Mouse (Mus musculus): ENCODE measurements around the gene Sox6.
A peak's percentile ranks its signal among the peaks of the same experiment; 100 is the strongest.

The Sox6 gene

DNA sequence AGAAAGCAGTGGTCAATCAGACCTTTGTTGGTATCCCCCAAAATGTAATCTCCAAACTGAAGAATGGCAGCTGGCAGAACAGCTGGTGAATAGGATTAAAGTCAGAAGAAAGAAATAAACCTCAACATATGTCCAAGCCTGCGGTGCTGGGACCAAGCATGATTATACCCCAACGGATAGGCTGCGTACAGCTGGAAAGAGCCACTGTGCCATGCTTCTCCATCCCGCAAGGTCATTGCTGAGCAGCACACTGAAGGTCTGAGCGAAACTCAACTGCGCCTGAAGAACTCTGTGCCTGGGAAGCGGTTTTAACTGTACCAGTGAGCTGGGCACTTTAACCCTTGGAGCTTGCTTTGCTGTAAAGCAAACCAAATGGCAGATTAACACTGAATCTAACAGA lies 291.1 kb downstream of the Sox6 start:
- H3K36me3 ChIP-seq (ENCODE audit: control insufficient read depth, insufficient read depth, low read length, poor library complexity, severe bottlenecking) = no peaks in the 10 kb centered on the region
- no peaks in the 10 kb centered on the region for H3K27me3 ChIP-seq (ENCODE audit: control insufficient read depth, insufficient read depth, low read length, poor library complexity, severe bottlenecking)
- DNase-seq (ENCODE audit: low read depth, low spot score) = no peak

DNA sequence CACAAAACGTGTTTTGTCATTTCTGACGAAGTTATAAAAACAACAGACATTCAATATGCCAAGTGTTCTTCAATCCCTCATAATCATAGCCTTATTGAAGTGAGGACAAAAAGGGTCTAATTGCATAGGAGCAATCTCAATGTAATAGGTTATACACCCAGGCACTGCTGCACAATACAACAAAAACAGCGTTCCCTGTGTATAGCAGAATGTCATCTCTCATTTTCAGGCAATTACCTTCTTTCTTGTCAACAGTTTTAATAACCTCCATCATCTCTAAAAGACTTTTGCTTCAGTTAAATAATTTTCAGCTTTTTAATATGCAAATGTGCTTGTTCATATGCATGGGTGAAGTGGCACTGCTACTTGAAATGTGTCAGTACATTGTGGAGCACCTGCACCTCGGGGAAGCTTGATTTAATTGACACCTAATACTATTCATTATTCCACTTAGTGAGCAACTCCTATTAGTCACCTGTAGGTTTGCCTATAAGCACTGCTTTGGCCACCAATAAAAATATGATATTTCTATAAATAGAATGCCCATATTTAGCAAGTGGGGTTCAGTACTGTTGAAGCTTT lies 292.8 kb downstream of the Sox6 start:
- no peak for DNase-seq (ENCODE audit: low read depth, low spot score)
- Histone ChIP-seq H3K36me3 (ENCODE audit: control insufficient read depth, insufficient read depth, low read length, poor library complexity, severe bottlenecking) (no peaks in the 10 kb centered on the region), H3K27me3 (ENCODE audit: control insufficient read depth, insufficient read depth, low read length, poor library complexity, severe bottlenecking) (no peaks in the 10 kb centered on the region)

DNA sequence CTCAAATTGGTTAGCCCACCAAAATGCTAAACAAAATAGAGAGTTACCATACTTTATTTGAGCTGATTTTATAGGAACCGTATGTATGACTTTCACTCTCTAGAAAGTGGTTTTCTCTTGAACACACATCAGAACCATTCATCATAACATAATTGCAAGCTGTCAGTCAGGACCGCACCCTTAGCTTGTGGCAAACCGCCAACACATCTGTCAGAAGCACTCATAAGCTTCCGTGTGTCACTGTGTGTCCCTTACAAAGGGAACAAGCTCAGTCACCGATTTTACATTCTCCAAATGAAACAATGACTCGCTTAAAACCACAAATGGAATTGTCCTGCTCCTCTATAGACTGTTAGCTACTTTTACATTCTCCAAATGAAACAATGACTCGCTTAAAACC lies 304.5 kb downstream of the Sox6 start:
- Histone ChIP-seq H3K36me3 (ENCODE audit: control insufficient read depth, insufficient read depth, low read length, poor library complexity, severe bottlenecking) (no peaks in the 10 kb centered on the region), H3K27me3 (ENCODE audit: control insufficient read depth, insufficient read depth, low read length, poor library complexity, severe bottlenecking) (no peaks in the 10 kb centered on the region)
- no peak for DNase-seq (ENCODE audit: low read depth, low spot score)

DNA sequence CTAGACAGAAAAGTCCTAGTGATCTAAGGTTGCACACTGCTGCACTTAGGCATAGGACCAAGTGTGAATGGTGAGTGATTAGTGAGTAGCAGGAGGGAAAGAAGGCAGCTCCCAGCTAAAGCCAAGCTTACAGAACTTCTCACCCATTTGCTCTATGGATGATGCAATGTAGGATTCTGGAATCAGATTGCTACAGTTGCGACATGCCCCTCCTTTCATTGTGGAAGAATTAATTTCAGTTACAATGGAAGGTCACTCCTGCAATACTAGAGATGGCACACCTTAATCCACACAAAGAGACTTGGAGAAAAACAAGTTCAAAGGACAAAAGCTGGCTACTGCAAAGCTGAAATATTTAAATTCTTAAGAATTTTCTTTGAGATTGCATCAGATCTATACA lies 305.8 kb downstream of the Sox6 start:
- H3K36me3 ChIP-seq (ENCODE audit: control insufficient read depth, insufficient read depth, low read length, poor library complexity, severe bottlenecking) = no peaks in the 10 kb centered on the region
- no peaks in the 10 kb centered on the region for H3K27me3 ChIP-seq (ENCODE audit: control insufficient read depth, insufficient read depth, low read length, poor library complexity, severe bottlenecking)
- no peak for DNase-seq (ENCODE audit: low read depth, low spot score)

DNA sequence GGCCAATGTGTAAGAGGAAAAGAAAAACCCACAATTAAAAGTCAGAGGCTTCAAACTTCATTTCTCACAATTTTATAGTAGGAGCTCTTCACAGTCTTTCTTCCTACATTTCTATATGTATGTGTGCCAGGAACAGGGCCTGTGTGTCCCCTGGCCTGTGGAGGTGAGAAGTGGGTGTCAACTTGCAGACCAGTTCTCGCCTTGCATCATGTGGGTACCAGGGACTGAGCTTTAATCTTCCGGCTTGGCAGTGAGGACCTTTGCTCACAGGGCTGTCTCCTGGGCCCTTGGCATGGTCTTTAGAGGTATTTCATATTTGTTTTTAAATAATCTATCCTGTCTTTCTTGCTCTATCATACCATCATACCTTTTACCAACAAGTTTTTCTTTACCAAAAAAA lies 311.8 kb downstream of the Sox6 start:
- DNase-seq (ENCODE audit: low read depth, low spot score) = no peak
- H3K36me3 ChIP-seq (ENCODE audit: control insufficient read depth, insufficient read depth, low read length, poor library complexity, severe bottlenecking) = no peaks in the 10 kb centered on the region

DNA sequence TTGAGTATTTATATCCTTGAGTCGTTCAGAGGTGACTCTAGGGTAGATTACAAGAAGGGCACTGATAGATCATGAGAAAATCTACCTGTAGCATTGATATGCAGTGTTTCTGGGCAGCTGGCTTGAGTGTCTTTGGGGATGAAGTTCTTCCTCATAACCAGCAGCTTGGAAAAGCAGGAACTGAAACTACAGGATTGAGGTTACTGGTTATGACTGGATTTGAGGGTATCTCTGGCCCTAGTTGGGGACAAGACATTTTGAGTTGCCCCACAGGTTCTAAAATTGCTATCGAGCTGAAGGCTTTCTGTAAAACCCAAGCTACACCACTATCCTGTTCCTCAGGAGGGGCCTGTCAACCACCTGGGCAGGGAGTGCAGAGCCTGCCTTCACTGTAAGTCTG lies 314.2 kb downstream of the Sox6 start:
- H3K36me3 ChIP-seq (ENCODE audit: control insufficient read depth, insufficient read depth, low read length, poor library complexity, severe bottlenecking) = no peaks in the 10 kb centered on the region
- no peaks in the 10 kb centered on the region for H3K27me3 ChIP-seq (ENCODE audit: control insufficient read depth, insufficient read depth, low read length, poor library complexity, severe bottlenecking)
- no peak for DNase-seq (ENCODE audit: low read depth, low spot score)

More for the DNA sequence above, 311.8 kb downstream of the Sox6 start:
- H3K27me3 ChIP-seq (ENCODE audit: control insufficient read depth, insufficient read depth, low read length, poor library complexity, severe bottlenecking) = no peaks in the 10 kb centered on the region

DNA sequence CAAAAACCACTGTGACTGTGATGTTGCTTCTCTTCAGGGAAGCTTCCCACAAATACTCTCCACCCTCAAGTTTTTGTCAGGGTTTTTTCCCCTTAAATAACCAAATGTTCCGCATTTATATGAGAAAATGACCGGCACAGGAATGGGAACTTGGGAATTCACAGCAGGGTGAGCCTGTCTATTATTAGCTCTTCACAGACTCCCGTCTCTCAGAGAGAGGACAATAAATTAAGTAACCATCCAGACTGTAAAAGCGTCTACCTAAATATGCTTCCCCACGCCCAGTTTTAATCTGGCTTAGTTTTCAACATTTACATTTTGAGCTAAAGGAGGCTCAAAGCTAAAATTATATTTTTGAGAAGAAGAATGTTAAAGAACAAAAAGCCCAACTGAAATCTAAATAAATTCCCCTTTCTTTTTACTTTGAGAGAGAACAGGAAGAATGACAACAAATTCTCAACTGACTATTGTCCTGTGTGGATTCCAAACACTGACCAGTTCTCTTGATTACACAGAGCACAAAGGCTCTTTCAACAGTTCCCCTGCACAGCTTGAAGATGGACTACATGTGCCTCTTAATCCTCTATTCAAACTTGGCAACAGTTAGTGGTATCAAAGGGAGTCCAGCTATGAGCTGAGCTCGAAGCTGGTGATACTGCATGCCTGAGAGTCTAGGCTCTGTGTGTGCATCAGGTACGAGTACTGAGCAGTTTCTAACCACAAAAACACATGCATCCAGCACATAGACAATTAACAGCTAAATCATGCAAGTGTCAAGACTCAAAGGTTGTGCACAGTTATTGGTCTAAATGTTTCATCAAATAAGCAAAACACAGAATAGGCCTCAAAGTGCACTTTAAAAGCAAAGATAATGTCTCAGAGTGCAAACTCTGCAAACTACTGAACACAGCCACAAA lies 316.7 kb downstream of the Sox6 start:
- no peak for DNase-seq (ENCODE audit: low read depth, low spot score)
- Histone ChIP-seq H3K27me3 (ENCODE audit: control insufficient read depth, insufficient read depth, low read length, poor library complexity, severe bottlenecking) (no peaks in the 10 kb centered on the region), H3K36me3 (ENCODE audit: control insufficient read depth, insufficient read depth, low read length, poor library complexity, severe bottlenecking) (no peaks in the 10 kb centered on the region)

DNA sequence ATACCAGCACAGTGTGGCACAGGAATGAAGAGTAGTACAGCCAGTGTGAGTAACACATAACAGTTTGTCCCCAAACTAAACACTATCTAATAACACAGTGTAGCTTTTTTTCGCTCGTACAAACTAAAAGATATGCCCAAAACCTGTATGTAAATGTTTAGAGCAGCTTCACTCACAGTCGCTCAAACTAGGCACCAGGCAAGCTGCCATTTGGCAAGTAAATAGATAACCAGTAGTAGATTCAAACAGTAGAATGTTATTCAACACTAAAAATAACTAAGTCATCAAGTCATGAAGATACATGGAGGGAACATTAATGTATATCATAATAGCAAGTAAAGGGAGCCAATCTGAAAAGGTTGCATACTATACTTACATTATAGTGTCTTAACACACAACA lies 318.8 kb downstream of the Sox6 start:
- Histone ChIP-seq H3K36me3 (ENCODE audit: control insufficient read depth, insufficient read depth, low read length, poor library complexity, severe bottlenecking) (no peaks in the 10 kb centered on the region), H3K27me3 (ENCODE audit: control insufficient read depth, insufficient read depth, low read length, poor library complexity, severe bottlenecking) (no peaks in the 10 kb centered on the region)
- DNase-seq (ENCODE audit: low read depth, low spot score) = no peak

DNA sequence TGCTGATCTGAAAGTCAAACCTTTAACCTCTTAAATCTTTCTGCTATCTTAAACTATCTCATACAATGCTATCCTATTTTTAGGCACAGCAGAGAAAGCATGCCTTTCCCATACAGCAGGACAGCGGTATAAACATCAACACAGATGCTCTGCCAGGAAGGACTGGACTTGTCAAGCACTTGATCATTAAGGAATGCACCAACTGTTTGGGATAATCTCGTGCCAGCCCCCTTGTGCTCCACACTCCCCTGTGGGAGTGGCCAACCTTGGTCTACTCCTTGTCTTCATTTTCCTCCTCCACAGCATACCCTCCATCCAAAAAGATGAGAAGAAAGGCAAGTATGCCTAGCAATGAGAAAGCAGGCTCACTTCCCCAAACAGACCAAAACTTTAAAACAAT lies 332.5 kb downstream of the Sox6 start:
- Histone ChIP-seq H3K27me3 (ENCODE audit: control insufficient read depth, insufficient read depth, low read length, poor library complexity, severe bottlenecking) (no peaks in the 10 kb centered on the region), H3K36me3 (ENCODE audit: control insufficient read depth, insufficient read depth, low read length, poor library complexity, severe bottlenecking) (no peaks in the 10 kb centered on the region)
- no peak for DNase-seq (ENCODE audit: low read depth, low spot score)

DNA sequence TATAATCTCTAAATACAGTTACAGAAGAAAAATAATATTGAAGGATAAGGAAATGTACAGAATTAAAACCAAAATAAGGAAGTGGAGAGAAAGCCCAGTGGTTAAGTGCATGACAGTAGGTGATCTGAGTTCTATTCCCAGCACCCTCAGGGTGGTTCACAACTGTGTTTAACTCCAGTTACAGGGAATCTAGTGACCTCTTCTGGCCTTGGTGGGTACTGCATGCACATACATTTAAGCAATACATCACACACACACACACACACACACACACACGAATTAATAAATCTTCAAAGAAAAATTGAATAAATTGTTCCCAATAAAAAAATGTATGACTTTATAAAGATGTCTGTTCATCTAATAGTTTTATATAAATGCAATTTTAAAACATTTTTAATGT lies 340.5 kb downstream of the Sox6 start:
- no peaks in the 10 kb centered on the region for H3K36me3 ChIP-seq (ENCODE audit: control insufficient read depth, insufficient read depth, low read length, poor library complexity, severe bottlenecking)
- peak; percentile 3 for DNase-seq (ENCODE audit: low read depth, low spot score)

DNA sequence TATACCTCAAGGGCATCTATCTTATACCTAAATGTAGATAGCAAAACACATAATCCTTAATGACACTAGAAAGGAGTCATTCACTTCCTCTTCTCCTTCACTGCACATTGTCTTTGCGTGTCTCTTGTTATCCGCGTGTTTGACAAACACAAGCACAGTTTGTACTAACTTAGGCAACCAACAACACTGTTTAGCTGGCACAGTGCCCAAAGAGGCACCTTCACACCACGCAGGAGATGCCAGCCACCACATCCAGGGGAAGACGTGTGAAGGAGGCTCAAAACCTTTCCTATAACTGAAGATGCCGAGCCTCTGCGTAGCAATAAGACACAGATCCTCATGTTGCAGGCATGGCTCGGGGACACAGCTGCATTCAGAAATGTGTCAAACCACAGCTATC lies 345.4 kb downstream of the Sox6 start:
- H3K36me3 ChIP-seq (ENCODE audit: control insufficient read depth, insufficient read depth, low read length, poor library complexity, severe bottlenecking) = no peaks in the 10 kb centered on the region
- DNase-seq (ENCODE audit: low read depth, low spot score) = no peak
- H3K27me3 ChIP-seq (ENCODE audit: control insufficient read depth, insufficient read depth, low read length, poor library complexity, severe bottlenecking) = no peaks in the 10 kb centered on the region

More for the DNA sequence above, 340.5 kb downstream of the Sox6 start:
- H3K27me3 ChIP-seq (ENCODE audit: control insufficient read depth, insufficient read depth, low read length, poor library complexity, severe bottlenecking) = no peaks in the 10 kb centered on the region

DNA sequence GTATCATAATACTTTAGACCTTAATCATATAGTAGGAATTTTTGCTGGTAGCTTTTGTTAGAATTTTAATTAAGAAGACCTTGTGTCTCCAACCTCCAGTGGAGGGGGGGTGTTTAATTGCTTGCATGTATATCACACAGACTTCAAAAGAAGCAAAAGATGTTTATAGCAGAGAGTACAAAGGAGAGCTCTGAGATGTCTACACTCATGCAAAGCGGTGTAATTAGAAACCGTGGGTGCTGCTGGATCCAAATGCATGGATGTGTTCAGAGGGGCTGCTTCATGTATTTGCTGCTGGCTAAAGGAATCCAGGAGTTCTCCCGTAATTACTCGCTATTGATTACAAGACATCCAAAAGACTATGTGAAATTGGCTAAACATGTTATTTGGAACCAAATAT lies 347.5 kb downstream of the Sox6 start:
- no peaks in the 10 kb centered on the region for H3K36me3 ChIP-seq (ENCODE audit: control insufficient read depth, insufficient read depth, low read length, poor library complexity, severe bottlenecking)
- no peak for DNase-seq (ENCODE audit: low read depth, low spot score)
- H3K27me3 ChIP-seq (ENCODE audit: control insufficient read depth, insufficient read depth, low read length, poor library complexity, severe bottlenecking) = no peaks in the 10 kb centered on the region

DNA sequence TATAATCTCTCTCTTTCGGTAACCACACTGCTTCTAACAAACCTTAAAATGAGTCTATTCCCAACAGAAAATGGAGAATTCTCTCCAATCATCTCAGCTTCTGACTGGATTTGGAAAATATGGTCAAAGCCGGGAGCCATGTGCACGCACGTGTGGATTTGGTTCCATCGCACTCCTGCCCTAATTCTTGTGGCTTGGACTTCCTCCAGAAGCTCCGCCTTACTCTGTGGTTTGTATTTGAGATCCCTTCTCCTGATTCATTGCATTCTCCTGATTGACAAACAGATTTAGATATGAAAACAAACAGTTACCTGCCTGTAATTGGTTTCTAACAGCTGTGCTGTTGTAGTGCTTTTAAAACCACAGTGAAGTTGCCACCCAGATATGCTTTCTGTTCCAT lies 351.9 kb downstream of the Sox6 start:
- no peak for DNase-seq (ENCODE audit: low read depth, low spot score)
- no peaks in the 10 kb centered on the region for H3K36me3 ChIP-seq (ENCODE audit: control insufficient read depth, insufficient read depth, low read length, poor library complexity, severe bottlenecking)

DNA sequence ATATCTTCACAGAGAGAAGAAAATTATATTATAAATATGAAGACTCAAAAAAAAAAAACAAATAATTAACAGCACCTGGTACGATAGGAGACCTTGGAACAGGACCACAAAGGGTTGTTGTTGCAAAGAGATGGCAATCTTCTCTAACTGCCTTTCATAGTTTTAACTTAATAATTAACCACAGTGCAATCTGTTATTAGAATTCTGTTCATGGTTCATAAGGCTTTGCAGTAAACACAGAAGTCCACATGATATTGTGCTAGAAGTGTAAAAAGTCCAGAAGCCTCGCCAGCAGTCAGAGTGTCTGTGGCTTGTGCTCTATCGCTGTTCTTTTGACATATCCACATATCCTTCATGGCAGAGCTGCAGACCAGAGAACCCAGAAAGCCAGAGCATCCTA lies 354.5 kb downstream of the Sox6 start:
- H3K36me3 ChIP-seq (ENCODE audit: control insufficient read depth, insufficient read depth, low read length, poor library complexity, severe bottlenecking) = no peaks in the 10 kb centered on the region
- DNase-seq (ENCODE audit: low read depth, low spot score) = no peak
- H3K27me3 ChIP-seq (ENCODE audit: control insufficient read depth, insufficient read depth, low read length, poor library complexity, severe bottlenecking) = no peaks in the 10 kb centered on the region

More for the DNA sequence above, 351.9 kb downstream of the Sox6 start:
- H3K27me3 ChIP-seq (ENCODE audit: control insufficient read depth, insufficient read depth, low read length, poor library complexity, severe bottlenecking) = no peaks in the 10 kb centered on the region

DNA sequence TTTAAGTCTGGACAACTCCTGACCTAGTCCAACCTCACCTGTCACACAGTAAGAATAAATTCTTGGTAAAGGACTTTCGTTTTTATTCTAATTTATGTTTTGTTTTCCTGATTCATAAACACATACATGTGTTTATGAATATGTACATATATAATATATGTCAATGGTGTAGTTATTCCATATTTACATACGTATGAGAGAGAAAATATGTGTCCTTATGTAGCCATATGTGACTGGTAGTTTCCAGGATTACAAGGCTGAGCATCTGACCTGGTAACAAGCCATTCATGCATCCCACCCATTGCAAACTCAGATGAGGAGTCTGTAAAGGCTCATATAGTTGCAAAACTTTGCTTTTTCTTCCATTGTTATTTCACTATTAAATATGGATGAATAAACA lies 366.8 kb downstream of the Sox6 start:
- DNase-seq (ENCODE audit: low read depth, low spot score) = no peak
- Histone ChIP-seq H3K36me3 (ENCODE audit: control insufficient read depth, insufficient read depth, low read length, poor library complexity, severe bottlenecking) (no peaks in the 10 kb centered on the region), H3K27me3 (ENCODE audit: control insufficient read depth, insufficient read depth, low read length, poor library complexity, severe bottlenecking) (no peaks in the 10 kb centered on the region)
